ENCODE assay signal across 26 mouse cellular contexts in the genomic region with DNA sequence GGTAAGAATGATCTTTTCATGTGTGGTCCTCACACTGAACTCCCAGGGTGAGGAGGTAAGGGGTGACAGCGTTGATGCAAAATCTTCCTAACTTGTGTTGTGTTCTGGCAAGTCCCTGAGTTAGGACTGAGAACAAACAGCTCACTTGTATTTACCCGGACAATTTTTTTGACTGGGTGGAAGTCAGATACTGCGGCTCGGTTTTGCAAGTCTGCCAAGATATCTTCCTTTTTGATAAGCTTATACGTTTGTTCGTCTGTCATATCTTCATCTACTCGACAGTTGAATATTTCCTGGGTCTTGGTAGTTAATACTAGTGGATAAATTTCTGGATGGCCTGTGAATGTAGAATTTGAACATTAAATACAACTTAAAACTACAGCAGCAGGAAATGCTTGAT. TPM values are rescaled to one million over a fixed set of nuclear protein-coding genes. Genes with fewer than 3 reads are reported as not detected.
"Had no signal": no experiment of that assay in that cellular context is flagged by ENCODE, and none has a peak within 500 bp of the region (broad histone marks: within the 10 kb centered on the region; RNA-seq: fewer than 3 reads in every experiment).

No protein-coding gene starts in this region.

- H3K4me1 ChIP-seq: liver, embryonic 13.5 days; liver, embryonic 15.5 days; lung, embryonic 15.5 days; midbrain, embryonic 10.5 days; midbrain, embryonic 12.5 days; neural tube, embryonic 13.5 days; neural tube, embryonic 15.5 days had no signal

- H3K9ac ChIP-seq: liver, embryonic 13.5 days; liver, embryonic 15.5 days; liver, postnatal 0 days; lung, embryonic 15.5 days; midbrain, embryonic 12.5 days; neural tube, embryonic 13.5 days; neural tube, embryonic 15.5 days had no signal

- ATAC-seq: liver, postnatal 0 days; lung, postnatal 0 days; midbrain, embryonic 16.5 days had no signal

- H3K4me3 ChIP-seq: liver, embryonic 13.5 days; liver, embryonic 15.5 days; lung, embryonic 15.5 days; megakaryocyte, embryonic 14.5 days; midbrain, embryonic 10.5 days; midbrain, embryonic 12.5 days; myocyte; neural tube, embryonic 13.5 days; neural tube, embryonic 15.5 days had no signal

- H3K9me3 ChIP-seq: liver, embryonic 13.5 days; liver, embryonic 15.5 days; lung, embryonic 15.5 days; midbrain, embryonic 12.5 days; neural tube, embryonic 13.5 days; neural tube, embryonic 15.5 days had no signal

- DNase-seq: liver, embryonic 13.5 days; liver, postnatal 0 days; lung, adult 2 months; lung, postnatal 4 days; midbrain, embryonic 14.5 days; retina, postnatal 1 day; right cerebral cortex, adult 18-20 months; right cerebral cortex, postnatal 25 days; right cerebral cortex, postnatal 4 days; spleen, adult 18-20 months; thymus, adult 18-20 months; thymus, postnatal 14 days; thymus, postnatal 36 days had no signal

- H3K36me3 ChIP-seq: liver, embryonic 13.5 days; liver, embryonic 15.5 days; lung, embryonic 15.5 days; midbrain, embryonic 10.5 days; midbrain, embryonic 12.5 days; neural tube, embryonic 13.5 days; neural tube, embryonic 15.5 days had no signal

- H3K27me3 ChIP-seq: liver, embryonic 13.5 days; liver, embryonic 15.5 days; lung, embryonic 15.5 days; megakaryocyte, embryonic 14.5 days; neural tube, embryonic 13.5 days; neural tube, embryonic 15.5 days had no signal

- H3K27ac ChIP-seq: liver, embryonic 13.5 days; liver, embryonic 15.5 days; lung, embryonic 15.5 days; midbrain, embryonic 10.5 days; midbrain, embryonic 12.5 days; neural tube, embryonic 13.5 days; neural tube, embryonic 15.5 days had no signal

RNA-seq across cellular contexts. Expression of a gene that starts 10.9 kb away (rescaled TPM):
- polyA plus RNA-seq: liver, embryonic 15.5 days; neural tube, embryonic 11.5 days; small intestine, adult 2 months; stomach, embryonic 14.5 days had no signal

RNA-seq across cellular contexts. Expression of a gene that starts 20.3 kb away (rescaled TPM):
- polyA plus RNA-seq: liver, postnatal 0 days; myocyte had no signal

RNA-seq across cellular contexts. Expression of a gene that starts 52.6 kb away (rescaled TPM):
- polyA plus RNA-seq: myocyte had no signal
